Mouse (Mus musculus) testis, postnatal 14 days (tissue): Measurements from ENCODE around the gene Smyd3.
A peak's percentile ranks its signal among the peaks of the same experiment; 100 is the strongest.

Experiments
- DNase-seq: peaks from one replicate; pipeline ENCODE4 v3.0.0; 2021; ENCODE audit warnings: low spot score

The Smyd3 gene

GRCm38 (mm10) chr1:179012273-179012672 lies 505.6 kb downstream of the Smyd3 start:
- DNase-seq: peak; percentile 60

- DNase-seq: no peak
Observed at GRCm38 (mm10) chr1:179010756-179011155, 507.1 kb downstream of the Smyd3 start.

DNA sequence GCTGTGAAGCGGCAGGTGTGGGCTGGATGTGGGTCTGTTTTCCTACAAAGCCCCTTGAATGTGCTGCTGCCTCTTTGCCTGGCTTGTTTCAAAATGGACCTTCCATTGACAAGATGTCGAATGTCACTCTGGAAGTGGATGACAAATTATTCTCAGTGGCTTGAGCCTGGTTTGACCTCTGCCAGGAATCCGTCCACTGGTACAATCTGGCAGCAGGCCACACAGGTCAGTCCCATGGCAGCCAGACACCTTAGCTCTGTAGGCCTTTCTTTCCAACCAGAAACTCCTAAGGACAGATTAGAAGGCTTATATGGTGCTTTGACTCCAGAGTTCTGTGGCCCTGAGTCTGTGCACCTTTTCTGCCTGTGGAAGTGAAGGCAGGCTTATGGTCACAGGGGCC lies 507.9 kb downstream of the Smyd3 start:
- no peak for DNase-seq

DNA sequence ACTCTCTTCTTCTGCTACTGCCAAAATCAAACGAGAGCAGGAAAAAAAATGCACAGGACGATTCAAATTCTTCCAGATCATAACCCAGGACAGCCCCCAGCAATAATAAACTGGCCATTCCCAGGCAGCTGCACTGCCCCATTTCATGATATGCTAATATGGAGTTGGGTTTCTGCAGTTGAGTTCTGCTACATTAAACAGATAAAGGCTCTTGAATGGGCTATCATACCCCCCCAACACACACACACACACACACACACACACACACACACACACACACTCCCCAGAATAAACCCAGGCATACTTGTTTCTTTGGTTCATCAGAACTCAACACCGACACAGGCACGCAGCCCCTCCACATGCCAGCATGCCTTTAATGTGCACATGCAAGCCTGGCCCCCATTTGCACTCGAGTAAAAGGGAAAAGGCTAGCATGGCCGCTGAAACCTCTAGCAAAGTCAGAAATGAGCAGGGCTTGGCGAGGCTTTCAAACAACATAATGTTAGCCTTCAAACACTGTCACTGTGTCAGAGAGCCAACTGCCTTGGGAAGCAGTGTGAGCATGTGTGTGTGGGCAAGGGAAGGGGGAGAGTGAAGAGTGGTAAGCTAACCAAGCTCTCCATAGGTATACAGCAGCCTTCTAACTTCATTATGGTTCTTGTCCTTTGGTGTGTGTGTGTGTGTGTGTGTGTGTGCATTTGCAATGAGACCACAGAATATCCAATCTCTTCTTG lies 513.5 kb downstream of the Smyd3 start:
- DNase-seq: no peak

GRCm38 (mm10) chr1:179003406-179004132 lies 514.3 kb downstream of the Smyd3 start:
- no peak for DNase-seq

DNA sequence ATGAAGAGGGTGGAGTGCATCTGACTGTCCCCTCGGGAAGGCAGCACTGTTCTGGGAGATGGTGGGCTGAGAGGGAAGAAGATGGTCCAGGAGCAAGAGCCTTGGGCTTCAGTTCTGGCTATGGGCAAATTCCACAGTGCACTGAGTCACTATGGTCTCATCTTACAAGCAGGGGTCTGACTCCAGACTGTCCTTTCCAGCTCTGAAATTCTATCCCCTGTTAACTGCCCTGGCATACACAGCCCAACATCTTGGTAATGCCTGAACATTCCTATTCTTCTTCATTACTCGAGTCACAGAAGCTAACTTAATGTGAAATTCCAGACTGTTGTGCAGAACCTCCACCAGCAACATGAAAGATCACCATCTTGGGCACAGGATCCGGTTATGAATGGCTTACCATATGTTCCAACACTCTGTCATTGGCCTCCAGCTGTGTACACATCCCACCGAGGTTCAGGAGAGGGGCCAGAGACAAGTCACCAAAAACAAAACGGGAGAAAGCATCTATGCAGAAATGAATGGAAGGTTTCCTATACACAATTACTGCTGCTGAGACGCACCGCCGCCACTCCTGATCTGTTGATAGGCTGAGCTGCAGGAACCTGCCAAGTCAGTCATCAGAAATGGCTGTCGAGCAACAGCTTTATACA lies 517.8 kb downstream of the Smyd3 start:
- DNase-seq: no peak

DNA sequence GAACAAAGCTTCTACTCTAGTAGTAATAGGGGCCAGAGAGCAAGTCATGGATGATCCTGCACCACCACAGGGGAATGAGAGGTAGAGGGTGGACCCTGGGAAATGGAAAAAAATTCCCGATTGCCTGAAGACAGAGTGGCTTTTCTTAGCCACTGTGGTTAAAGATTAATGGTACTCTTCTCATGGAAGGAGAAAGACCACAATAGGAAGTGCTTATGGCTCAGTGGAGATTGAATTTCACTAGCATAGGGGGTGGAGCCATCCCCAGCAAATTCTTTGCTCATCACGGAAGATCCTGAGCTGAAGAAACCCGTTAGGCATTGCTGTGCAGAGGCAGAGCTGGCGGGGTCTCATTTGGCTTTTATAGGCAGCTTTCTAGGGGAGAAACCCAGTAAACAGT lies 520.0 kb downstream of the Smyd3 start:
- no peak for DNase-seq

DNA sequence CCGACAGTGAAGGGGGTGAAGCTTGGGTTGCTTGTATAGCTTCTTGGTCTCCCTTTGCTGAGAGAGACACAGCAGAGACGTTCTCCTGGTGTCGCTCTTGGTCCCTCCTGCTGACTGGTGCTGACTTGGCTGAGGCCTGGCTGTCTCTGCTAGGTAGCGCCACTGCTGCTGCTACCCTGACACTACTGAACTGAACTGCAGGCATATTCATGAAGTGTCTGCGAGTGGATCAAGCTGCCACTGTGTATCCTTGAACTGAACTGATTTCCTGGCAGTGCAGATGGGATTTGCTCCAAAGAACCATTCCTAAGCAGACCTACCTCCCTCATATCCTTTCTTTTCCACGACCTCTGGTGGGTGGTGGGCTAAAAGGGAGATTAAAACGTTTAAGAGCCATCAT lies 523.6 kb downstream of the Smyd3 start:
- DNase-seq: no peak

GRCm38 (mm10) chr1:178992503-178992902 lies 525.3 kb downstream of the Smyd3 start:
- DNase-seq: no peak

DNA sequence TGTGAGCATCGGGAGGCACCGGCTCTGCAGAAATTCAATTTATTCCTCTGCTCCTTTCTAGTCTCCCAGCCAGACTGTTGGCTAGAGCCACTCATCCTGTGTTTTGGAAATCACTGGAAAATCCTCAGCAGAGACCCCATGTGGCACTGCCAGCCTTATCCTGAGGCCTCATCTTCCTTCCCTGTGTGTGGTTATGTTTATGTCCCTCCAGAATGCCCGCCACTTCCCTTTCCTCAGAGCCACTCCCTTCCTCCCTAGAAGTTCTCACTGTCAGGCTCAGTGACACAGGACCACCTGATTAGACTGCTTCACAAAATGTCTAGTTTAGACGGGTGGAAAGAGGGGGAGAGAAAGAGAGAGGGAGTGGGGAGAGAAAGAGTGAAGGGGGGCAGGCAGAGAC lies 526.4 kb downstream of the Smyd3 start:
- DNase-seq: no peak

GRCm38 (mm10) chr1:178991045-178991444 lies 526.8 kb downstream of the Smyd3 start:
- DNase-seq: no peak

GRCm38 (mm10) chr1:178989485-178989884 lies 528.4 kb downstream of the Smyd3 start:
- DNase-seq: no peak

GRCm38 (mm10) chr1:178988176-178988575 lies 529.7 kb downstream of the Smyd3 start:
- DNase-seq: no peak

GRCm38 (mm10) chr1:178981641-178982040 lies 536.2 kb downstream of the Smyd3 start:
- DNase-seq: no peak

- no peak for DNase-seq
Observed at GRCm38 (mm10) chr1:178980185-178980584, 537.7 kb downstream of the Smyd3 start.

DNA sequence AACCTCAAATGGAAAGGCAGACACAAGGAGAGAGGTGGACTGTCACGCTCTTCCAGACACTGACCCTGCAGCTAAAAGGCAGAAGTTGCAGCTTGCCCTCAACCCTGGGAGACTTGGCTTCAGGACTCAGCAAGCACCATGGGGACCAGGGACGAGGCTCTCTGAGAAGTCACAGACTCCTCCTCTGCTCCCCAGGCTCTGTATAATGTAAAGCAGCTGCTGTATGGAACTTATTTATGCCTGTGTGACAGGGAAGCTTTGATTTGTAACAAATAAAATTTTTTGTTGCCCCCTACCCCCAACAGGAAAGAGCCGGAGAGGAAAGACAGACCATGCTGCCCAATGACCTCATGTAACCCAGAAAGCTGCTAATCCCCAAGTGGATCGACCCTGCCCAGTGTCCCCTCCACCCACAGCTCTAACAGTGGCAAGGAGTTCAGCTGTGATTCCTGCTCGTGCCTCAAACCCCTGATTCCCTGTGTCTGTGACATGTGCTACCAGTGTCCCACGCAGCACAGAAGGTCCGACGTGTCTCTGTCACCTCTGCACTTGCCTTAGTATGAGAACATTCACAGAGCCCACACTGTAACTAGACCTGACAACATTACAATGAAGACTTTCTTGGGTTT lies 539.1 kb downstream of the Smyd3 start:
- DNase-seq: no peak

GRCm38 (mm10) chr1:178972055-178972454 lies 545.8 kb downstream of the Smyd3 start:
- DNase-seq: no peak

GRCm38 (mm10) chr1:178961661-178962060 lies 556.2 kb downstream of the Smyd3 start:
- no peak for DNase-seq

GRCm38 (mm10) chr1:178960015-178960559 lies 557.8 kb downstream of the Smyd3 start:
- DNase-seq: peak; percentile 27

- no peak for DNase-seq
Observed at GRCm38 (mm10) chr1:178958641-178959040, 559.2 kb downstream of the Smyd3 start.

- no peak for DNase-seq
Observed at GRCm38 (mm10) chr1:178952910-178953309, 564.9 kb downstream of the Smyd3 start.

DNA sequence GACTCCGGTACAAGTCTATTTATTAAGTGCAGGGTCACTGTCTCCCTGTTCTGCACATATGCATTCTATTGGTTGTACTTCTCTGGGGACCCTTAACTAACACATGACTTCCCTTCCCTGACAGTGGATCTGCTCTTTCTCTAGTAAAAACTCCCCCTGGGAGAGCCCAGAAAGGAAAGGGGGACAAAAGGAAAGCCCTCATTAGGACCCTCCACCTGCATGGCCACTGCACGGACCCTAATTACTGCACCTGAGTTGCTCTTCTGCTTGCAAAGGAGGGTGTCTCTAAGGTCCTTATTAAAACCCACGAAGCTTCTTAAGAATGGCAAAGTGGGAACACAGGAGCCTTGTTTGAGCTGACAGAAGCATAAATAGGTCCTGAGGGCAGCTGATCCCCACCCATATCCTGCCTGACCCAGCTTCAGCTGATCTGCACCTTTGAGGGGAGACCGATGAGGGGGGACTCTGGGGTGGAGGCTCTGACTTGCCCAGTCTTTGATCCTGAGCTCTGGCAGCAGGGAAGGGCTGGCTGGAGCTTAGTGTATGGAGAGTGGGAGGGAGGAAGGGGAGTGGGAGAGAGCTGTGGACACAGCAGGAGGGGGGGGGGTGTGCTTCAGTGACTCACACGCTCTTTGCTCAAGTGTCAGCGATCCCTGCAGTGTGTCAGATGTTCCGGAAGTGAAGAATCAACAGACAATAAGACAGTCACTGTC lies 575.4 kb downstream of the Smyd3 start:
- DNase-seq: no peak
